Mouse (Mus musculus): ENCODE data around the gene Hectd3. TPM values are rescaled to one million over a fixed set of nuclear protein-coding genes. Genes with fewer than 3 reads are reported as not detected.

Gene Hectd3
- polyA plus RNA-seq, 1 experiment from 2014 or later = 6.5 TPM

DNA sequence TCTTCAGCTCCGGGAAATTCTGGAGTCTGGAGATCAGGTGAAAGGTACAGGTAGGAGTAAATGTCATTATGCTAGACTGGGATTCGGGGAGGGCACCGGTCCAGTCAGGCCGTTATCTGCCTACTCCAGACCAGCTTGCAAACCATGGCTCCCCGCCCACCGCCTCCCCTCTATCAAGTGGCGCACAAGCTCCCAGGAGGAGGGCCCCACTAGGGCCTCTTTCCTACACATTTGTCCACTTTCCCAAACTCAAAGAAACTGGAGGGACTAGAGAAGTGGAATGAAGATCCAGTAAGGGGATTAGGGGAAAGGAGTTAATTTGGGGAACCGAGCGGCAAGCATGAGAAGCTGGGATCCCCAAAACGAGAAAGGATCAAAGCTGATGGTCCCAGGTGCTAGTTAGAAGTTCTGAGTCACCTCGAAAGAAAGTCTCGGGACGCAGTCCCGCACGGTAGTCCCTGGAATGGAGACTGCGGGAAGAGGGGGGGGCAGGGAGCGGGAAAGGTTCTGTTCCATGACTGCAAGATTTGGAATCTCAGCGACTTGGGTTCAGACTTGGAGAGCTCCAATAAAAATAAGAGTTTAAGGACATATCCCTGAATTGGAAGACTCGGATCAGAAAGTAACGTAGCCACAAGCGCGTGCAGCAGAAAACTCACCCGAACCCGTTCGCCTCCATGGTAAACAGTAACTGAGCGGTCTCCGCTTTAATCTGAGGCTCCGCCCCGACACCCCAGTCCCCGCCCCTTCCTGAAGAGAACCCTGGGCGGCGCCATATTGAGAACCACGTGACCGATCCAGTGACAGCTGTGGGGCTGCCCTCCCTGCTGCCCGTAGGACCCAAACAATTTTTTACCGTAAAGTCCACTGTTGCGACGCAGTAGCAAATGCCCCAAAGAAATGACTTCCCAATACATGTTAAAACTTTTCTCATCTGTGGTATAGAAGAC, 1.2 kb upstream of the Hectd3 start, which contains the start of gene Urod:
Urod (minus strand) TSS at position 742 of the 950 bp plus-strand sequence.
- Histone ChIP-seq H3K9me3 (replicated peaks; ENCODE audit: control insufficient read depth, low read length) (no peaks in the 10 kb centered on the region), H3K27me3 (ENCODE audit: control insufficient read depth, insufficient read depth, low read depth, low read length) (no peaks in the 10 kb centered on the region), H3K4me2 (ENCODE audit: low read depth, low read length) (peak within 1 kb of the TSS; percentile 92), H3K4me3 (ENCODE audit: low read depth, low read length) (peak within 1 kb of the TSS; percentile 95), H3K4me1 (ENCODE audit: control insufficient read depth, low read depth, low read length) (peaks cover 33% of the 10 kb centered on the region), H3K9ac (ENCODE audit: low read depth, low read length) (peak within 1 kb of the TSS; percentile 96), H3K36me3 (ENCODE audit: control insufficient read depth, insufficient read depth) (peaks cover 37% of the 10 kb centered on the region), H3K27ac (ENCODE audit: low read length) (peak within 1 kb of the TSS; percentile 97)
- WGBS (ENCODE audit: insufficient replicate concordance) = under 1% methylated on average over 38 of the region's 38 CpGs
- peak; percentile 91 for ATAC-seq (ENCODE audit: low read depth)

GRCm38 (mm10) chr4:116995798-116996135, 650 bp downstream of the Hectd3 start:
- Histone ChIP-seq H3K27me3 (ENCODE audit: control insufficient read depth, insufficient read depth, low read depth, low read length) (no peaks in the 10 kb centered on the region), H3K4me2 (ENCODE audit: low read depth, low read length) (peak overlapping the region; percentile 92), H3K9ac (ENCODE audit: low read depth, low read length) (peak overlapping the region; percentile 96), H3K27ac (ENCODE audit: low read length) (peak overlapping the region; percentile 86), H3K4me3 (ENCODE audit: low read depth, low read length) (peak overlapping the region; percentile 95), H3K4me1 (ENCODE audit: control insufficient read depth, low read depth, low read length) (peaks cover 33% of the 10 kb centered on the region), H3K36me3 (ENCODE audit: control insufficient read depth, insufficient read depth) (peaks cover 35% of the 10 kb centered on the region), H3K9me3 (replicated peaks; ENCODE audit: control insufficient read depth, low read length) (no peaks in the 10 kb centered on the region)
- WGBS (ENCODE audit: insufficient replicate concordance) = 1% methylated on average over 16 of the region's 16 CpGs
- ATAC-seq (ENCODE audit: low read depth) = no peak

GRCm38 (mm10) chr4:116999513-117000154, 4.5 kb downstream of the Hectd3 start:
- Histone ChIP-seq H3K4me2 (ENCODE audit: low read depth, low read length) (no peak overlapping the region), H3K27ac (ENCODE audit: low read length) (no peak overlapping the region), H3K4me1 (ENCODE audit: control insufficient read depth, low read depth, low read length) (peaks cover 15% of the 10 kb centered on the region), H3K27me3 (ENCODE audit: control insufficient read depth, insufficient read depth, low read depth, low read length) (no peaks in the 10 kb centered on the region), H3K9me3 (replicated peaks; ENCODE audit: control insufficient read depth, low read length) (no peaks in the 10 kb centered on the region), H3K9ac (ENCODE audit: low read depth, low read length) (no peak overlapping the region), H3K36me3 (ENCODE audit: control insufficient read depth, insufficient read depth) (peaks cover 30% of the 10 kb centered on the region), H3K4me3 (ENCODE audit: low read depth, low read length) (no peak overlapping the region)
- 91% methylated on average over 17 of the region's 17 CpGs for WGBS (ENCODE audit: insufficient replicate concordance)
- no peak for ATAC-seq (ENCODE audit: low read depth)

DNA sequence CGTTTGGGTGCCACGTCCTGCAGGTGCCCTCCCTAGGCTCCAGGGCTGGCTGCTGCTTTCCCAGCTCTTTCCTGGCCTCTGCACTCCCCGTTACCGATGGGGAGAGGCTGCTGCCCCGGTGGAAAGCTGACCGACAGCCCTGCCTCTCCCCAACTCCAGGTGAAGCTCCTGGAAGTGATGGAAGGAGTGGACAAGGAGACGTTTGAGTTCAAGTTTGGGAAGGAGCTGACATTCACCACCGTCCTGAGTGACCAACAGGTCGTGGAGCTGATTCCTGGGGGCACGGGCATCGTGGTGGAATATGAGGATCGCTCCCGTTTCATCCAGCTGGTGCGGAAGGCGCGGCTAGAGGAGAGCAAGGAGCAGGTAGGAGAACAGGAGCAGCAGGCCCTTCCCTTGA, 6.8 kb downstream of the Hectd3 start:
- no peak overlapping the region for H3K4me2 ChIP-seq (ENCODE audit: low read depth, low read length)
- WGBS (ENCODE audit: insufficient replicate concordance) = 83% methylated on average over 16 of the region's 16 CpGs
- no peaks in the 10 kb centered on the region for H3K9me3 ChIP-seq (replicated peaks; ENCODE audit: control insufficient read depth, low read length)
- no peak overlapping the region for H3K27ac ChIP-seq (ENCODE audit: low read length)
- no peaks in the 10 kb centered on the region for H3K27me3 ChIP-seq (ENCODE audit: control insufficient read depth, insufficient read depth, low read depth, low read length)
- no peak overlapping the region for H3K4me3 ChIP-seq (ENCODE audit: low read depth, low read length)
- H3K9ac ChIP-seq (ENCODE audit: low read depth, low read length) = no peak overlapping the region
- peaks cover 30% of the 10 kb centered on the region for H3K36me3 ChIP-seq (ENCODE audit: control insufficient read depth, insufficient read depth)
- ATAC-seq (ENCODE audit: low read depth) = no peak
- no peaks in the 10 kb centered on the region for H3K4me1 ChIP-seq (ENCODE audit: control insufficient read depth, low read depth, low read length)

GRCm38 (mm10) chr4:117002543-117003521, 7.7 kb downstream of the Hectd3 start:
- no peak overlapping the region for H3K4me2 ChIP-seq (ENCODE audit: low read depth, low read length)
- no peaks in the 10 kb centered on the region for H3K4me1 ChIP-seq (ENCODE audit: control insufficient read depth, low read depth, low read length)
- no peaks in the 10 kb centered on the region for H3K9me3 ChIP-seq (replicated peaks; ENCODE audit: control insufficient read depth, low read length)
- no peak overlapping the region for H3K9ac ChIP-seq (ENCODE audit: low read depth, low read length)
- peak; percentile 56 for ATAC-seq (ENCODE audit: low read depth)
- no peaks in the 10 kb centered on the region for H3K27me3 ChIP-seq (ENCODE audit: control insufficient read depth, insufficient read depth, low read depth, low read length)
- no peak overlapping the region for H3K27ac ChIP-seq (ENCODE audit: low read length)
- 56% methylated on average over 38 of the region's 38 CpGs for WGBS (ENCODE audit: insufficient replicate concordance)
- H3K4me3 ChIP-seq (ENCODE audit: low read depth, low read length) = no peak overlapping the region
- H3K36me3 ChIP-seq (ENCODE audit: control insufficient read depth, insufficient read depth) = peaks cover 30% of the 10 kb centered on the region

DNA sequence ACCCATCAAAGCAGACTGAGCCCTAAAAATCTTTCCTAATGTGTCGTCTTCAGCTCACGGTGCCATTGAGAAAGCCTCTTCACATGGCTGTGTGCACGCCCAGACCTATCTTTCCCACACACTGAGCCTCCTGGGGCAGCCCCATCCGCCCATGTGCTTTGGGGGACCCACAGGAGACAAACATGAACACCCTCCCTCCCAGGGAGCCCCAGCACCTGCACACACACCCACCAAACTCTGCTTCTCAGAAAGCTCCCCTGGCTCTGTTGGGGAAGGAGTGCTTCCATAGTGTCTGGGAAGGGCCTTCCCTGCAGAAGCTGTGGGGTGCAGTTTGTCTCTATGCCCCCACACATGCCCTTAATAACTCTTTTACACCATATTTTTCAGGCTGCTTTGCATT, 9.5 kb downstream of the Hectd3 start:
- no peaks in the 10 kb centered on the region for H3K4me1 ChIP-seq (ENCODE audit: control insufficient read depth, low read depth, low read length)
- ATAC-seq (ENCODE audit: low read depth) = no peak
- WGBS (ENCODE audit: insufficient replicate concordance) = 66% methylated on average over 4 of the region's 4 CpGs
- no peaks in the 10 kb centered on the region for H3K9me3 ChIP-seq (replicated peaks; ENCODE audit: control insufficient read depth, low read length)
- no peak overlapping the region for H3K4me2 ChIP-seq (ENCODE audit: low read depth, low read length)
- peaks cover 17% of the 10 kb centered on the region for H3K36me3 ChIP-seq (ENCODE audit: control insufficient read depth, insufficient read depth)
- no peak overlapping the region for H3K27ac ChIP-seq (ENCODE audit: low read length)
- H3K9ac ChIP-seq (ENCODE audit: low read depth, low read length) = no peak overlapping the region
- H3K4me3 ChIP-seq (ENCODE audit: low read depth, low read length) = no peak overlapping the region
- no peaks in the 10 kb centered on the region for H3K27me3 ChIP-seq (ENCODE audit: control insufficient read depth, insufficient read depth, low read depth, low read length)

DNA sequence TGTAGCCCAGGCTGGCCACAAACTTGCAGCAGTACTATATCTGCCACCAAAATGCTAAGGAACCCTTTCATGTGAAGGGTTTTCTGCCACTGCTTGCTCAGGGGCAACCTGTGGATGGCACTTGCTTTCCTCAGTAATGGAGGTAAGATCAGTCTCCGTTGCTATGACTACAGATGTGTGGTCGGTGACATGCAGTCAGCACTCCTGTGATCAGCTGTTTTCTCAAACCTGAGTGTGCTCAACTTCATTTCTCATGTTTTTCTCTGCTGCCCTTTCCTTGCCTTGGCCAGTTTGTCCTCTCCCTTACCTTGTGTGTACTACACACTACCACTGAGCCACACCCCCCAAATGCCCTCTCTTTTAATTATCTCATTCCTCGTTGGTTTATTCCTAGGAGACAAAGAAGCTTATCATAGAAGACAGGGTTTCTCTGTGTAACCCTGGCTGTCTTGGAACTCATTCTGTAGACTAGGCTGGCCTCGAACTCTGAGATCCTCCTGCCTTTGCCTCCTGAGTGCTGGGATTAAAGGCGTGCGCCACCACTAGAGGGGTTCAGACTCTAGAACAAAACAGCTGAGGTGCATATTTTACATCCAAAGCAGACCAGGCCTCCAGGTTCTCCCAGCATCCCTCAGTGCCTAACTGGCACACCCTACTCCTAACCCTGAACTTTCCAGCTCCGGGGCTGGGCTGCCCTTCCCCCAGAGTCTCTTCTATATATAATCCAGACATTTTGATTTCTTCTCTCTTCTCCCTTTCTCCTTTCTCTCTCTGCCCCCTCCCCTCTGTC, 10.7 kb downstream of the Hectd3 start:
- Histone ChIP-seq H3K9me3 (replicated peaks; ENCODE audit: control insufficient read depth, low read length) (no peaks in the 10 kb centered on the region), H3K27me3 (ENCODE audit: control insufficient read depth, insufficient read depth, low read depth, low read length) (no peaks in the 10 kb centered on the region), H3K4me2 (ENCODE audit: low read depth, low read length) (no peak overlapping the region), H3K4me1 (ENCODE audit: control insufficient read depth, low read depth, low read length) (no peaks in the 10 kb centered on the region), H3K4me3 (ENCODE audit: low read depth, low read length) (no peak overlapping the region), H3K9ac (ENCODE audit: low read depth, low read length) (no peak overlapping the region), H3K27ac (ENCODE audit: low read length) (no peak overlapping the region), H3K36me3 (ENCODE audit: control insufficient read depth, insufficient read depth) (peaks cover 14% of the 10 kb centered on the region)
- WGBS (ENCODE audit: insufficient replicate concordance) = 69% methylated on average over 7 of the region's 7 CpGs
- no peak for ATAC-seq (ENCODE audit: low read depth)

DNA sequence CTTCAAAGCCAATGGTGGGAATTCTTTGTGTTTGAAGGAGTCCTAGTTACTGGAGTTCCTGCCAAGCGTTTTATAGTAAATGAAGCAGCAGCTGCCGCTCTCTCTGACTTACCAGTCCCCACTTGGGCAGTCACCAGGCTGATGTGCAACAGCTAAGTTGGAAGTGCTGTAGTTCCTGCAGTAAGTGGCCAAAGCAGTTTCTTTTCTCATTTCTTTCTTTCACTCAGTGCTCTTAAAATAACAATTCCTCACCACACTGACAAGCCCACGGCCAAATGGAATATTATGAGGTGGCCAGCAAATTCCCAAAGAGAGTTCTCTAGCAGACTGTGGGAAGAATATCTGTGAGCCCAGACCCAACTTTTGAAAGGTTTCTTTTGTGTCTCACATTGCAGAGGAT, 11.9 kb downstream of the Hectd3 start:
- 69% methylated on average over 3 of the region's 3 CpGs for WGBS (ENCODE audit: insufficient replicate concordance)
- ATAC-seq (ENCODE audit: low read depth) = no peak
- no peaks in the 10 kb centered on the region for H3K27me3 ChIP-seq (ENCODE audit: control insufficient read depth, insufficient read depth, low read depth, low read length)
- H3K4me1 ChIP-seq (ENCODE audit: control insufficient read depth, low read depth, low read length) = no peaks in the 10 kb centered on the region
- no peaks in the 10 kb centered on the region for H3K9me3 ChIP-seq (replicated peaks; ENCODE audit: control insufficient read depth, low read length)
- H3K9ac ChIP-seq (ENCODE audit: low read depth, low read length) = no peak overlapping the region
- H3K4me2 ChIP-seq (ENCODE audit: low read depth, low read length) = no peak overlapping the region
- H3K36me3 ChIP-seq (ENCODE audit: control insufficient read depth, insufficient read depth) = peaks cover 9% of the 10 kb centered on the region
- no peak overlapping the region for H3K4me3 ChIP-seq (ENCODE audit: low read depth, low read length)
- H3K27ac ChIP-seq (ENCODE audit: low read length) = no peak overlapping the region

Data from liver, embryonic 16.5 days (tissue).